Mouse (Mus musculus): Measurements from ENCODE around the gene Rbm43.
"Not testable (repeated sequence)": the region's sequence is repeated elsewhere in the genome, so short reads cannot be mapped to it uniquely, and the experiment has no call there.

Rbm43 gene

DNA sequence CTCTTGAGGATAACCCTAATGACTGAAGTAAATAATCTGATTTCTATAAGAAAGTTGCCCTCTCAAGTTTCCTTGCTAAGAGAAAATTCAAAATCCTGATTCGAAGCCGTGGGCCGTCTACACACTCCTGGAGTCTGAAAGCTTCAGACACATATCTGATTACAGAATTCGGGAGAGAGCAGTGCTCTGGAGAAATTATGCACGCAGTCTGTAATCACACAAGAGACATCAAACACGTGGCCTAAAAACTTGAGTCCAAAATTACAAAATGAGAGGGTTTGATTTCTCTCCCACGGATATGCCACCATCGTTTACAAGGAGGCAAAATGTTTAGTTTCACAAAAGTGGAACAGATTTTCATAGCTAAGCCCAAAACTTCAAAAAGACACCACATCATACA, 29.3 kb downstream of the Rbm43 start:
- Histone ChIP-seq H3K27me3 (ENCODE audit: insufficient read depth, low read length) (no peaks in the 10 kb centered on the region), H3K9me3 (ENCODE audit: low read length) (no peaks in the 10 kb centered on the region), H3K4me3 (replicated peaks; ENCODE audit: low read length) (no peak overlapping the region), H3K4me1 (replicated peaks; ENCODE audit: low read depth, low read length) (no peaks in the 10 kb centered on the region), H3K36me3 (ENCODE audit: insufficient read depth, low read length) (no peaks in the 10 kb centered on the region)
- TF ChIP-seq CTCF (conservative IDR thresholded peaks at IDR 0.05; ENCODE audit: low read length) (no peak), POU5F1 (IDR thresholded peaks at IDR 0.05; ENCODE audit: borderline replicate concordance, low read length) (no peak), NANOG (IDR thresholded peaks at IDR 0.05; ENCODE audit: borderline replicate concordance, low read length) (no peak)

DNA sequence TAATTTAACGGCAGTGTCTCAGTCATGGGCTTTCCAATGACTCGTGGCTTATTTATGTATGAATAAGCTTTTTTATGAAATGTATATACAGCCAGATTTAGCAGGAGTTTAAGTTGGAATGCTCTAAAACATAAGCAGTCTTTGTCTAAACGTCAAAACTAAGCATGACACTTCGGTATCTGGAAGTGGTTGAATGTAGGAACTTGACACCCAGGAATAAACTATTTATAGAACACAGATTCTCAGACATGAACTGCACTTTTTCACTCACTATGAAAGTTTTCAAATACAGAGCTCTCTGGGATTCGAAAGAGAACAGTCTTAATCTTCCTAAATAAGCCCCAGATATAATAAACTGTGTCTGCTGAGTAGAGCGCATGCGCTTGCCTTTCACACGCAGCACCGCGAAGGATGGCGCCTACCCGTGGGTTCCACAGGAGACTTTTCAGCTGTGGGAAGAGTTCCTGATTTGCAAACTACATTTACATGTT, 42.5 kb downstream of the Rbm43 start:
- Histone ChIP-seq H3K36me3 (ENCODE audit: insufficient read depth, low read length) (no peaks in the 10 kb centered on the region), H3K4me1 (replicated peaks; ENCODE audit: low read depth, low read length) (no peaks in the 10 kb centered on the region), H3K4me3 (replicated peaks; ENCODE audit: low read length) (no peak overlapping the region), H3K9me3 (ENCODE audit: low read length) (no peaks in the 10 kb centered on the region), H3K27me3 (ENCODE audit: insufficient read depth, low read length) (no peaks in the 10 kb centered on the region)
- TF ChIP-seq CTCF (conservative IDR thresholded peaks at IDR 0.05; ENCODE audit: low read length), result no peak

- no peak overlapping the region for H3K4me3 ChIP-seq (replicated peaks; ENCODE audit: low read length)
- TF ChIP-seq NANOG (IDR thresholded peaks at IDR 0.05; ENCODE audit: borderline replicate concordance, low read length) (no peak), POU5F1 (IDR thresholded peaks at IDR 0.05; ENCODE audit: borderline replicate concordance, low read length) (no peak), CTCF (conservative IDR thresholded peaks at IDR 0.05; ENCODE audit: low read length) (no peak)
- H3K4me1 ChIP-seq (replicated peaks; ENCODE audit: low read depth, low read length), result no peaks in the 10 kb centered on the region
- H3K36me3 ChIP-seq (ENCODE audit: insufficient read depth, low read length), result no peaks in the 10 kb centered on the region
- no peaks in the 10 kb centered on the region for H3K9me3 ChIP-seq (ENCODE audit: low read length)
- no peaks in the 10 kb centered on the region for H3K27me3 ChIP-seq (ENCODE audit: insufficient read depth, low read length)
Measured at GRCm38 (mm10) chr2:51890961-51891360, 44.0 kb downstream of the Rbm43 start.

- not testable (repeated sequence) for H3K27me3 ChIP-seq (ENCODE audit: insufficient read depth, low read length); H3K36me3 ChIP-seq (ENCODE audit: insufficient read depth, low read length); H3K4me3 ChIP-seq (replicated peaks; ENCODE audit: low read length); H3K4me1 ChIP-seq (replicated peaks; ENCODE audit: low read depth, low read length); H3K9me3 ChIP-seq (ENCODE audit: low read length)
Measured at GRCm38 (mm10) chr2:51890139-51890538, 44.8 kb downstream of the Rbm43 start.

DNA sequence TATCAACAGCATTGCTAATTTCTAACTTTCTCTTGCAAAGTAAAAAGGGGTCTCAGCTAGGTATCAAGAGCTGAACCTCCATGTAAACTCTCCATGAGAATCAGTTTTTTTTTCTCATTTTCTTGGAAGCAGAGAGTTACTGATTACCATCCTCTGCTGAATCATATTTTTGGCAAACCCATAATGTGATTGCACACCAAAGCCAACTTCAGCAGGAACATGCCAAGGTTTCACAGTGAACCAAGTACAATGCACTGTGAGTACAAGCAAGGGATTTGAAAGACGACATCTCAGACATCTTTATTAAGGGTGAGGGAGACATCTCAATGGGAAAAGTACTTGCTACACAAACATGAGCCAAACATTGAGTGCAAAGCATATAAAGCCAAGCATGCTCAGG, 54.8 kb downstream of the Rbm43 start:
- no peak for TF ChIP-seq POU5F1 (IDR thresholded peaks at IDR 0.05; ENCODE audit: borderline replicate concordance, low read length)
- Histone ChIP-seq H3K36me3 (ENCODE audit: insufficient read depth, low read length) (no peaks in the 10 kb centered on the region), H3K4me3 (replicated peaks; ENCODE audit: low read length) (no peak overlapping the region), H3K9me3 (ENCODE audit: low read length) (no peaks in the 10 kb centered on the region), H3K4me1 (replicated peaks; ENCODE audit: low read depth, low read length) (no peaks in the 10 kb centered on the region), H3K27me3 (ENCODE audit: insufficient read depth, low read length) (no peaks in the 10 kb centered on the region)
